Mouse (Mus musculus) spleen, postnatal 10 days (tissue): ENCODE measurements around the gene Ccna1.

Source experiments
- DNase-seq, 2 experiments: peaks; one replicate each; pipeline ENCODE4 v3.0.0; 2021 to 2022; ENCODE audit warnings: low spot score in 2 of 2

Gene Ccna1

DNA sequence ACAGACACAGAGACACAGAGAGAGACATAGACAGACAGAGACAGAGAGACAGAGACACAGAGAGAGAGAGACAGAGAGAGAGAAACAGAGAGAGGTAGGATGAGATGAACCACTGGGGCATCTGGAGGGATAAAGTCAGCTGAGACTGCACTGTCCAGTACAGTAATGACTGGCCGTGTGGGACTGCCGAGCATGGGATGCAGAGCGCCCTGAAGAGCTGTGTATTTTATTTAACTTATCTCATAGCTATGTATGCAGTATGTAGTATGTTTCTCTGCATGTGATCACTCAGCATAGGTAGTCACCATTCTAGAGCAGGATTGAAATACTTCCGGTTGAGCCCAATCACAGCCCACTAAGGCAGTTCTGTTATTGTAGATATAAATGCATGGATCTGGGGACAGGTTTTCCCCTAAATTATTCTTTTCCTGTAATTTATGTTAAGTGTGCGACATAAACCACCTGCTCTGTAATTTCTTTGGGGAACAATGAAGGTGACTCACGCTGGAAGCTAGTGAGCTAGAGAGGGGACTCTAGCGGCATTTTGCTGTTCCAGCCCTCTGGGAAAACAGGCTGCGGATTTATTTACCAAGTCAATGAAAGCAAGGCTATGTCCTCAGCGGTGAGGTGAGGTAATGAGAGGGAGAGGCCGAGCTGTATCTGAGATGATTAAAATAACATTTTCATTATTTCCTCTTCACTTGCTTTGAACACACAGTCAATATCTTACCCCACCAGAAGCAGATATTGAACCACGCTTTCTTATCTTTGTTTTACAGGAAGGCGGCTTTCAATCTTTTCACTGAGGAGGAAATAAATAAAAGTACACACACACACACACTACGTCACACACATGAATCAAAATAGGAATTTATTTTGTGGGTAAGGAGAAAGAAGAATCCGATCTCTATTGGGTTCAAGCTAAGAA lies 10.7 kb upstream of the Ccna1 start:
- no peak for DNase-seq

DNA sequence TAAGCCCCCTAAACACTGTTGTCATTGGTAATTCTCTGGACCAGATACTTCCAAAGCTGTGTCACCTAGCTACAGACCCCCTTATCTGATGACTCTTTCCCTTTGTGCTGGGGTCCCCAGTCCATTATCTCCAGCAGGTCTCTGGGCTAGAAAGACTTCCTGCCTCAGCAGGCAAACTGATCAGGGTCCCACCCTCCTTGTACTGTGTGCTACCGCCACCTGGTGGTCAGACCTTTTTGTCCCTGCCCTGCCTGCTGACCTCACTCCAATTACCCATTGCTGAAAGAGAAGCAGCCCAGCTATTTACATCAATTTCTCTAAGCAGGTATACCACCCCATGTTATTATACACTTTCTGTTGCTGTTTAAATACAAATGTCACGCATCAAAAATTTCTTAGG lies 9.1 kb upstream of the Ccna1 start:
- DNase-seq: peak; percentile 23 to 70

DNA sequence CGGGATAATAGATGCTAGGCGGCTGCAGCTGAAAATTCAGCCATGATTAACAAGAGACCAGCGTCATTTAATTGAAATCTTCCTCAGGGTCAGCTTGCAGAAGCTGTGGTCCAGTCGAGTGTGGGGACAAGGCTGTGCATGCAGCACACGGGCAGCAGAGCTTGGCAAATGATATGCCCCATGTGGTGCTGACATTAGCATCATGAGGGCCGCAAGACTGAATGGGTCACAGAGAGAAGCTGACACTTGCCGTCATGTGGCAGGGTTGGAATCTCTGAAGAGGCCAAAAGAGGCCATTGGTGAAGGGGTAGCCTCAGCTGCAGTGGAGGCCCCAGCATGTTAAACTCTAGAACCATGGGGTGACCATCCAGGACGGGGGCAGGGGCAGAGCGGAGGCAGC lies 7.4 kb upstream of the Ccna1 start:
- DNase-seq: no peak

DNA sequence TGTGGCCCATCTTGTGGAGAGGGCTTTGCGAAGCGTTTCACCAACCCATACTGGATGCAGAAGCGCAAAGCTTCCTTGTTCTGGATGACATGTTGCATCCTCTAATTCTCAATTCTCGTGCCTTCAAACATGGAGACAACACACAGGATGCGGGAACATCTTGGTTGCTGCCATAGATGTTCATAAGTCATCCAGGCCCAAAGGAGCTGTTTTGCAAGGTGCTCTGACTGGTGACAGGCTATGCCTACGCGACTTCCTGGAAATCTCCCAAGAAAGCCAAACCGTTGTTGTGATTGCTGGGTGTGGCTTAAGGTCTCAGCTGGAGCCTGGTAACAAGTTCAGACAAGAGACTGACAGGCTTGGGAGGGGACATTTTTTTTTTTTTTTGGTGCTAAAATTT lies 1.1 kb upstream of the Ccna1 start:
- no peak for DNase-seq

DNA sequence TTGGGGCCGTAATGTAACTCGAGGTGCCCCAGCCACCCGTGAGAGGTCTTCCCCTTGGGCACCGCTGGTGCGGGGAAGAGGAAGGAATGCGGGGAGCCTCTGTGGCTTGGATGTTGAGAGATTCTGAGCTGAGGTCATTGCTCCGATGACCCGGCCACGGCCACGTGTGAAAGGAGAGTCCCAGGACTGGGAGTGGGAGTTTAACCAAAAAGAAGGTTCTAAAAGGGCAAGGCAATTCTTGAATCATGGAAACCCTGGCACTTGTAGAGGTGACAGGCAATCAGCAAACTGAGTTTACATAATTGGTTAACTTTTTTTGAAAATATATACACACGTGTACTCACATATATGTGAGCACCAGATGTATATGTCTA lies 433 bp upstream of the Ccna1 start:
- no peak for DNase-seq

DNA sequence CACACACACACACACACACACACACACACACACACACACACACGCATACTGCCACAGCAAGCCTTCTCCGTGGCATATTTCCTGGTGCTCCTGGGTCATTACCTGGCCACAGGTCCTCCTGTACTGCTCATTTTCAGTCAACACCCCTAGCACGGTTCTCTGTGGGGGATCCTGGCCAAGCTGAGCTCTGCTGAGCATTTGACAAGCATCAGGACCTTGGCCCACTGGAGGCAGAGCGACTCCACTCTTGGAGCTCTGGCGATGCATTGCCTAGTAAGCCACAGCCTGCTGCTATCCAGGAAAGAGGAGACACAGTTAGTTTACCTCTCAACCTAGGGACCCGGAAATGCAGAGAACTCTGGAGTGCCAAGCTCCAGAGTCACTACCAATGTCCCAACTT lies 1.1 kb downstream of the Ccna1 start:
- no peak for DNase-seq

DNA sequence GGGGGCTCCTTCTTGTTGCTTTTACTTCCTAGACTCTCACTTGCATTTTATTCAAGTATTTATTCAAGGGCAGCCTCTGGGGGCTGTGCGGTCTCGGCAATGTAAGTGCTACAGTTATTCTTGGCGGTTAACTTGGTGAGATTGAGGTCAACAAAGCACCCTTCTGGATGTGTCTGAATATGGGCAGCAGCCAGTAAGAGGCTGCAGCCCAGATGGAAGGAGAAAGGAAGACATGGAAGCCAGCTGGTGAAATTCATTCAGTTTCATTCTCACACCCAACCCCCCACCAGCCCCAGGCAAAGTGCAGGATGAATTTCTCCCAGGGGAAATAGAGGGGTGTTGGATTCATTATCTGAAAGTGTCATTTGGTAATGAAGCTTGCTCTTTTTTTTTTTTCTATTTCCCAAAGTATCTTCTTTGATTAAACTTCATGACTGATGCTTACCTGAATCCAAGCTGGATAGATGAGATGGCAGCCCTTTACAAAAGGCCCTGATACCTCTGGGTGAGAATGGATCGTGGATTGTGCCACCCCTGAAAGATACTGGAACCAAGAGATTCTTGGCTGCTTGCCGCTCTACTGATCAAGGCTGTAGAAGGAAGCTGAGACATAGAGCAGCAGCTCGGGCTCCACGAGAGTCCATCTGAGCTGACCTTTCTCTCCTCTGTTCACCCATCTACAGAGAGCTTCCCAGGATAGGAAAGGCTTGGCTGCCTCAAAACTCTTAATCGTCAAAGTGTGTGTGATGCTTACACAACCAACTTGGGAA lies 10.5 kb downstream of the Ccna1 start:
- no peak for DNase-seq

DNA sequence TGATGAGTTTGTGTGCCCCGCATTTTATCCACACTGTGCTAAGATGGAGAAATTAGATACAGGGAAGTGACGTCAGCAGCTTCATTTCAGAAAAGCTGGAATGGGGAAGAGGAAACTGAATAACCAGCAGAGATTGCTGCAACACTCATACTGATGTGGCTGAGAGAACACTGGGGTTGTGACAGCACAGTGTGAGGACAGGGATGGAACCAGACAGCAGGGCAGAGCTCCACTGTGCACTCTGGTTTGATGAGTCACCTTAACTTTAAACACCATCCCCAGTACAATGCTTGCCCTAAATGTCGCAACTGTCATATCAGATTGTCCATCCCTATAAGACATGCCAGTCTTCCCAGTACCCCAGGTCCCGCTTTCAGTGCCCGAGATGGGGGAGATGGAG lies 17.7 kb downstream of the Ccna1 start:
- DNase-seq: no peak

DNA sequence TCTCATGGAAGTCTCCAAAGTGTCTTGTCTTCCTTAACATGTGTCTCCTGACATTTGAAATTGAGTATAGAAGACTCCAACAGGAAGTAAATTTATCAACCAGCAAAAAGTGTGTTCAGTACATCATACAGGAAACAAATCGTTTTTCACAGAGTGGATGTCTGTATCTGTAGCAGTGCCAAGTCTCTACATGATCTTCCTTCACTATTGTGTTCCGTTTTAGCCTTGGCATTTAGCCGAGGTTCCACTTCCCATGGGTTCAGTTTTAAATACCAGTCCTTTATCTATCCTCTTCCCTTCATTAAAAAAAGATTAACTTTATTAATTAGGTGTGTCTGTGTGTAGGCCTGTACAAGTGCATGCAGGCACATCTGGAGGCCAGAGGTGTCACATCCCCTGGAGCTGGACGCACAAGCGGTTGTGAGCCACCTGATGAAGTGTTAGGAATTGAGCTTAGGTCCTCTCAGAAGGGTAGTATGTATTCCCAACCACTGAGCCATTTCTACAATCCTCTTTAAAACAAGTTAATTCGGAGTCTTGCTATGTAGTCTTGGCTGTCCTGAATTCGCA lies 27.9 kb downstream of the Ccna1 start:
- no peak for DNase-seq

DNA sequence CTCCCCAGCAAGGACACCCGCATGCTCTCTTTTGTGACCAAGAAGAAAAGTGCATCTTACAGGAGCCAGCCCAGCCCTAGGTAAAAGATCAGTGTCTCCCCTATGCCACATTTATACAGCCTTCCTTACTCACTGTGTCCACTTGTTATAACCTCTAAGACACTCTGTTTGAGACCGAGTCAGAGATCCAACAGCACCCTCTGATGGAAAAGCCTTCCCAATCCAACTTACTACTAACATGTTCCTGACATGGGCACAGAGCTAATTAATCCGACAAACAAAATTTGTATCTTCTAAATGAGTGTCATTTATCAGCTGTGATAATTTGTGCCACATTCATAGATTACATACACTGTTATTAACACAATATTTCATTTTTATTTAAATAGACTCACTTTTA lies 29.8 kb downstream of the Ccna1 start:
- no peak for DNase-seq

DNA sequence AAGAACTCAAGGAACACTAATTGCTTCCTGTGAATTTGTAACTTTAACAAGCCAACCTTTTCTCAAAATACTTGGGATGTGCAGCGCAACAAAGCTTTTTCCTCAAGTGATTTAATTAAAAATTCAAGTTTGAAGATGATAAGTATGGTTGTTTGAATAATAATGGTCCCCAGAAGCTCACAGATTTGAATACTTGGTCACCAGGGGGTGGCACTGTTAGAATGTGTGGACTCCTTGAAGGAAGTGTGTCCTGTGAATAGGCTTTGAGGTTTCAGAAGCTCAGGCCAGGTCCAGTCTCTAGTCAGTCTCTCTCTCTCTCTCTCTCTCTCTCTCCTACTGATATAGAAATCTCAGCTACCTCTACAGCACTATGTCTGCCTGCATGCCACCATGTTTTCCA lies 32.0 kb downstream of the Ccna1 start:
- no peak for DNase-seq

DNA sequence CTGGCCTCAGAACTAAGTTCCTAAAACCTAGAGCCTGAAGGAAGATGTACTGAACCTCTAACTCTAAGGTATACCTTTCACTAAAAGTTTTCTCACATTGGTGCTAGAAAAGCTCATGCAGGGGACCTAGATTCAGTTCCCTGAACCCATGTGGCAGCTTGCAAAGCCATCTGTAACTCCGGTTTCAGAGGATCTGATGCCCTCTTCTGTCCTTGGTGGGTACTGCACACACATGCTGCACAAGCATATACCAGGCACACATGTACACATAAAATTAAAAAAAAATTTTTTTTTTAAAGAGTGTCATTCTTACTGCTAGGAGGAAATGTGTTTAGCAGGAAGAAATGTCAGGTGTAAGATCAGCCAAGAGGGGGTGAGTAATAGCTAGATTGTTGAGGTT lies 33.1 kb downstream of the Ccna1 start:
- no peak for DNase-seq

DNA sequence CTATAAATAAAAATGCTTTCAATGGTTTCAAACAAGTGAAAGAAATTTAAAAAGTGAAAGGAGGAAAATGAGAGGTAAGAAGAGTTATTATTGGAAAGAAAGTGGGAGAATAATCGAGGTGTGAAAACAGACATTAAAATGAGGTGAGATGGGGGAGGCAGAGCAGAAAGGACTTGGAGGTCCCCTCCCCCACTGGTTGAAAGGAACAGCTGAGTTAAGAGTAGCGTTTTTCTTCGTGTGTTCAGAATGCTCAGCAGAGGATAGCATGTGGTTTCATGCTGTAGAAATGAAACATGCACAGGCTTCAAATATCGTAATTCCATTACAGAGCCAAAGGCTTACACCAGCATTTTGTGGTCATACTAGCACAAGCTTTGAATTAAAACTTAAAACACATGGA lies 42.8 kb downstream of the Ccna1 start:
- DNase-seq: no peak

DNA sequence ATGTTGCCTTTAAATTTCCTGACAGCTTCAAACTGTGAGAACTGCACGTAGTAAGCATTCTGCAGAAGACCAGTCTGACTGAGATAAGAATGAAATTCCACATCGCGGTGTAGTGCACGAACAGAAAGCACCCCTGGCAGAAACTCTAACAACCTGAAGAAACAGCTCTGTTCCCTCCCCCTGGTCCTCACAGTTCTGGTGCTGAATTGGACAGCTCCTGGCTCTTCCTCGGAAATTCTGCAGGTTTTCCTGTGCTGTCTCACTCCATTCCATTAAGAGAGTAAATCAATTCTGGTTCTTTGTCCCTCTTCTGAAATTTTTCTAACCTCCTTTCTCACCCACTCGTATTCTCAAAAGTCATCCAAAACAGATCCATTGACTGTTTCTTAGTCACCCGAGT lies 43.6 kb downstream of the Ccna1 start:
- DNase-seq: no peak

DNA sequence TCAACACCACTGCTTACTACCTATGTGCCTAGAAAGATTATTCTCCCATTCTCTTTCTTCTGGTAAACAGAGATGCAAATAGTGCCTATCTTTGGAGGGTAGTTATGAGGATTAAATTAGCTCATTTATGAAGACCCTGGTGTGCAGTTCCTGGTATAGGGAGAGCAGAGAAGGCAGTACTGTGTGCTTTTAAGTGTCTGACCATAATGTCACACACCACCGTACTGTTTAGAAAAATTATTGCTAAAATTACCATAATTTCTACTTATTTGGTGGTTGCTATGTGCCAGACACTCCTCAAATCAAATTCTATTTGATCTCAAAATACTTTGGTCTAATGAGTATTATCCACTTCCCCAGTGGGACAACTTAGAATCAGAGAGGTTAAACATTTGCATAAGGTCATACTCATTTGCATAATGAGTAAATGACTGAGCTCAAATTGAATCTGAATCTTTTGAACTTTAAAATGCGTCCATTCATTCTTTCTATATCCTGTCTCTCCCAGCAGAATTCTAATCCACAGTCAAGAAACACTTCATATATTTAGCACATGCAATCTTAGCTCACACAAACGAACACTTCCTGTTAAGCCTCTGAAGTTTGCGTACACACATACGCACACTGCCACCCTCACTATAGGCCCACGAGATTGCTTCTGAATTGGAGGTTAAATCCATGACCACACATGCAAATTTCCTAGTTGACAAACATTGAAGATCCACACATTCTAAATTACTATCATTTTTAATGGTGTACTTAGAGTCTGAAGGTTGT lies 46.1 kb downstream of the Ccna1 start:
- no peak for DNase-seq

DNA sequence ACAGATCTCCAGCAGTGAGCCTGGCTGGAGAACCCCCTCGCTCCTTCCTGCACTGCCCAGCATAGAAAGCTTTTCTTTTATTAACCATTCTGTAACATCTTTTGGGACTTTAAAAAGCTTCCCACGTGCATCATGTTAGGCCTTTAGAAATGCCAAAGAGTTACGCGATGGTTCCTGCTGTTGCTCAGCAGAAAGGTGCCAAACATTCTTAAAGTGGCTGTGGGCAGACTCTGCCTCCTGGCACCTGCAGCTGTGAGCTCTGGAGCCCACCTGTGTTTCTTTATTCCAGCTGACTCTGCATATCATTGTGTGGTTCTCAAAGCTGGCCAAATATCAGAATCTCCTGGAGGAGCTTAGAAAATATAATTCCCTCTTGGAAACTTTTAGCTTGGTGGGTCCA lies 51.3 kb downstream of the Ccna1 start:
- DNase-seq: no peak

DNA sequence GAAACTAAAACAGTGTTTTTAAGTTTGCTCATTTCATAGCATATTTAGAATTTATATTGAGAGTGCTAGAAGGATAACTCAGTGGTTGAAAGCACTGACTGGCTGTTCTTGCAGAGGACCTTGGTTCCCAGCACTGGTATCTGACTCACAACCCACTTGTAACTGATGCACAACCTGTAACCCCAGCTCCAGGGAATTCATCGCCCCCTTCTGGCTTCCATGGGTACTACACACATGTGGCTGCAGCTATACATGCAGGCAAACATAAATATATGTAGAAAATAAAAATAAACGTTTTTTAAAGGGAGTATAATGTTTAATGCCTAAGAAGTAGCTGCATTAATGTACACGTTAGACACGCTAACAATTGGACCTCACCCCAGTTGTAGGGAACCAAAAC lies 53.6 kb downstream of the Ccna1 start:
- no peak for DNase-seq
